Mouse (Mus musculus) common myeloid progenitor, adult 5-6 weeks (primary cell): Measurements from ENCODE around the gene Ccdc40. TPM values are rescaled to one million over a fixed set of nuclear protein-coding genes. Genes with fewer than 3 reads are reported as not detected.

Experiments used
- ATAC-seq: replicated peaks from 2 replicates; pipeline ENCODE4 v1.8.0; 2016; ENCODE audit warnings: low read depth, mild to moderate bottlenecking, moderate TSS enrichment, inconsistent platforms; ENCODE audit not compliant: poor library complexity, severe bottlenecking
- total RNA-seq: library from RNA; stranded (forward); fragments of 200-1000, 187-1606 nt; gene quantifications from 2 replicates; pipeline ENCODE4 v1.2.3, GENCODE M21; 2017

Ccdc40 gene
- total RNA-seq, 1 experiment from 2014 or later: 24.3 TPM

- ATAC-seq: no peak
These were observed 86.0 kb downstream of the Ccdc40 start for GRCm38 (mm10) chr11:119314252-119314936.

Other genes with a start within 250 kb of the Ccdc40 start
- gene Enpp7, start 240.4 kb upstream of the Ccdc40 start, total RNA-seq: not detected in 2 replicates
- 7.3 and 8.3 TPM in 2 replicates for gene Cbx2, start 205.6 kb upstream of the Ccdc40 start, total RNA-seq
- gene Cbx8, start 187.6 kb upstream of the Ccdc40 start, total RNA-seq: 1.4 and 2.5 TPM in 2 replicates
- gene Cbx4, start 142.4 kb upstream of the Ccdc40 start, total RNA-seq: 11.3 and 24.6 TPM in 2 replicates
- 3.5 and 4.3 TPM in 2 replicates for gene Tbc1d16, start 73 bp upstream of the Ccdc40 start, total RNA-seq
- 19.6 and 33.4 TPM in 2 replicates for gene Gaa, start 39.3 kb downstream of the Ccdc40 start, total RNA-seq
- 212 and 226 TPM in 2 replicates for gene Eif4a3, start 71.5 kb downstream of the Ccdc40 start, total RNA-seq
- gene Card14, start 79.2 kb downstream of the Ccdc40 start, total RNA-seq: not detected in 2 replicates
- gene Sgsh, start 127.0 kb downstream of the Ccdc40 start, total RNA-seq: 4.3 and 6.7 TPM in 2 replicates
- 0.44 and 1.4 TPM in 2 replicates for gene Slc26a11, start 127.0 kb downstream of the Ccdc40 start, total RNA-seq
- gene Rnf213, start 164.5 kb downstream of the Ccdc40 start, total RNA-seq: 74.5 and 78.2 TPM in 2 replicates